Mouse (Mus musculus) kidney, postnatal 25 days (tissue): ENCODE measurements around the gene Rab42.

Experiments
- DNase-seq, 2 experiments: peaks; one replicate each; pipeline ENCODE4 v3.0.0; 2021; ENCODE audit warnings: mixed read lengths in 2 of 2

The Rab42 gene

DNA sequence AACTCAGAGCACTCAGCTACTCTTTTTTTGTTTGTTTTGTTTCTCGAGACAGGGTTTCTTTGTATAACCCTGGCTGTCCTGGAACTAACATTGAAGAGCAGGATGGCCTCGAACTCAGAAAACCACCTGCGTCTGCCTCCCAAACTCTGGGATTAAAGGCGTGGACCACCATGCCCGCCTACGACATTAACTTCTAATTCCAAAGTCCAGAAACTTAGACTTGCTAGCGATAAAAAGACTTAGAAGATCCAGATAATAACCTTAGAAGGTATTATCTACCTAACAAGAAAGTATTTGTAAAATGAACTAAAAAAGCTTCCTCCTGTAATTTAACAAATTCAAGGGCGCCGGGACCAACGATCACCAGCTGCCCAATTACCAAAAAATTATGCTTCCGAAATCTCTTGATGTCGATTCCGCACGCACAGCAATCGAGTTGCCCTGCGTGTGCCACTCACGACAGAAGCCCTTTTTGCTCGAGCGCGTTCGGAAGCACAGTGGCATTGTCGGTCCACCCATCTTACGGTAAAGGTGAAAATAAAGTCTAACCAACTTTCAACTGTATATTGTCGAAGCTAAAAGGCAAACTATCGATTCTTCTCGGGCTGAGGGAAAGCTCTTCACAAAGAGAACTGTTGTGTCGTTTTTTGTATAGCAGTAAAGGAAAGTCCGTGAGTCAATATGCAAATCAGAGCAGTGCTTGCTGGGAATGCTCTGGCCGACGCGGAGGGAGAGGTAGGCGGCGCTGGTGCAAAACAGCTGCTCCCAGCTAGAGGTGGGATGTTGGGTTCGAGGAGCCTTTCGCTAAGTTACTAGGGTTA, 33.2 kb downstream of the Rab42 start:
- DNase-seq, result peak; percentile 86 to 91

GRCm38 (mm10) chr4:132268871-132269739, 34.1 kb downstream of the Rab42 start:
- DNase-seq, result no peak

GRCm38 (mm10) chr4:132266835-132267349, 36.3 kb downstream of the Rab42 start:
- DNase-seq, result no peak

- DNase-seq, result no peak
Observed at GRCm38 (mm10) chr4:132263313-132263712, 39.9 kb downstream of the Rab42 start.

- DNase-seq, result no peak
Observed at GRCm38 (mm10) chr4:132262358-132262616, 40.9 kb downstream of the Rab42 start.

GRCm38 (mm10) chr4:132261514-132262357, 41.4 kb downstream of the Rab42 start, which contains the start of gene Gmeb1:
Gene Gmeb1 (minus strand): TSS chr4:132261602.
- DNase-seq, result peak; percentile 77 to 90

DNA sequence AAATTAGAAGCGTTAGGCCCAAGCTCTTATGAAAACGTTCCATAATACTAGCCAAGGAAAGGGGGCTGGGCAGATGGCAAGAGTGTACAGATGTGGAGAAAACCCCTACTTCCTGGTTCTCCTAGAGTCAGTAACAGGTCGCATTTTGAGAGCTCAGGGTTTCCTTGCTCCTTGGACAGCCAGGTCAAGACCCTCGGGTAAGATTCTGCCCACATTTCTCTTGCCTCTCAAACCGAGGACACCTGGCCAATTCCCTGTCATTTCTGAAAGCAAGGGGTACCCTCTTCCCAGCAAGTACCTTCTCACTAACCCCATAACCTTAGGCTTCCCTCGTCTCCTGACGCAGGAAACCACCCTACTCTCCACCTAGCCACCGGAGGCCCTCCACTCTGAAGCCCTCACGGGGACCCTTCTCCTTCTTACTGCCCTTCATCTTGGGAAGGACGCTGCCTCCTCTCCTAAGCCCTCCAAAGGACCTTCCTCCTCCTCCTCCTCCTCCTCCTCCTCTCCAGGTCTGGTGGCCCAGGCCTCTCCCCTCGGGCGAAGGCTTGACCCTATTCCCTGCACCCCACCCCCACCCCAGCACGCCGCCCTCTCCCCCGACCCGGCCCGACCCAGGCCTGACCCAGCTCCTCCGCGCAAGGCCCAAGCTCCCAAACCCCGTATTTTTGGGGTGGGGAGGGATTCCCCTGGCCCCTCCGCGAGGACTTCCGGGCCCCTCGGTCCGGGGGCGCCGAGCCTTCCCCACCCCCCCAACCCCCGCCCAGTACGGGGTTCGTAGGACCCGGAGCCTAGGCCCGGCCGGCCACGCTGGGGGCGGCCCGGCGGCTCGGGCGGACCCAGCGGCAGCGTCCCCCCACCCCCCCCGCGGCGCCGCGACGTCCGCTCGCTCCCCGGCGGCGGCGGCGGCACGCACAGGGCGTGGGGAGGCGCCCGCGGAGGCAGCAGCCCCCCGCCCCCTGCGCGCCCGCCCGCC, 42.5 kb downstream of the Rab42 start:
- peak; percentile 24 to 84 for DNase-seq

DNA sequence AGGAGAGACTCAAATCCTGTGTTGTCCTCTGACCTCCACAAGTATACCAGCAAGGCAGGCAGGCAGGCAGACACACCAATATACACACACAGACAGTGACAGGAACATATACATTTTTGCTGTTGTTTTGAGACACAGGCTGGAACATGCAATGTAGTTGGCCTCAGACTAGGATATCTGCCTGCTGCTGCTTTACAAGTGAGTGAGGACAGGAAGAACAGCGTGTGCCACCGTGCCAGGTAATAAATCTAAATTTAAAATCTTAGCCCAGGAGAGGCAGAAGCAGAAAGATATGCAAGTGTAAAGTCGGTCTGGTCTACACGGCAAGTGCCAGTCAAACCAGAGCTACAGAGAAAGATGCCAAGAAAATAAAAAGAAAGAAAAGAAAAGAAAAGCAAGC, 43.9 kb downstream of the Rab42 start:
- DNase-seq, result no peak

- DNase-seq, result no peak
Observed at GRCm38 (mm10) chr4:132256384-132256783, 46.8 kb downstream of the Rab42 start.

DNA sequence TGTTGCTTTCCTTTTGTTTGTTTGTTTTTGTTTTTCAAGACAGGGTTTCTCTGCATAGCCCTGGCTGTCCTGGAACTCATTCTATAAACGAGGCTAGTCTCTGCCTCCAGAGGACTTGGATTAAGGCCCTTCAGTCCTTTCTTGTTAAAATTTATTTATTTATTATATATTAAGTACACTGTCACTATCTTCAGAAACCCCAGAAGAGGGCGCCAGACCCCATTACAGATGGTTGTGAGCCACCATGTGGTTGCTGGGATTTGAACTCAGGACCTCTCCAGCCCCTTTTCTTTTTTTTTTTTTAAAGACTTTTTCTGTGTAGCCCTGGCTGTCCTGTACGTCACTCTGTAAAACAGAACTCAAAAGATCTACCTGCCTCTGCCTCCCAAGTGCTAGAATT, 48.2 kb downstream of the Rab42 start:
- DNase-seq, result no peak

GRCm38 (mm10) chr4:132253622-132254021, 49.6 kb downstream of the Rab42 start:
- no peak for DNase-seq

DNA sequence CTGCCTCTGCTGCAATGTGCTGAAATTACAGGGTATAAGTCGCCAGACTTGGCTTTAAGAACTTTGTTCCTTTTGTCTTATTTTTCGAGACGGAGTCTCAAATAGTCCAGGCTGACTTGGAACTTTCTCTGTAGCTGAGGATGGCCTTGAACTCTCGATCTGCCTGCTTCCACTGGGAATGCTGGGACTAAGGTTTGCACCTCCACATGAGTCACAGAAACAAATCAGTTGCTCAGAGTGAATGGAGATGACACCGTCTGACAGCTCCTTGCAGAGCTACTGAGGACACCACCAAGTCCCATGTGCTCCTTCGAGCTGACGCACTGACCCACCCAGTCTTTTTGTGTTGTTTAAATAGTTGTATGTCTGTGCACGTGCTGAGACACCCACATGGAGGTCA, 50.1 kb downstream of the Rab42 start:
- no peak for DNase-seq
